Mouse (Mus musculus): ENCODE data around the gene Glis1. TPM values are rescaled to one million over a fixed set of nuclear protein-coding genes. Genes with fewer than 3 reads are reported as not detected.
"Not testable (repeated sequence)": the region's sequence is repeated elsewhere in the genome, so short reads cannot be mapped to it uniquely, and the experiment has no call there.

Glis1 gene
- polyA plus RNA-seq, 1 experiment from 2014 or later, result 2.5 TPM

- H3K36me3 ChIP-seq (replicated peaks), result no peaks in the 10 kb centered on the region
- H3K4me2 ChIP-seq, result no peak overlapping the region
- ATAC-seq (replicated peaks), result peak; percentile 40; the same call in 1 of the 2 replicates
- H3K9me3 ChIP-seq, result no peaks in the 10 kb centered on the region
- WGBS, result 14% methylated on average over 10 of the region's 10 CpGs
- no peaks in the 10 kb centered on the region for H3K27me3 ChIP-seq (replicated peaks)
- H3K9ac ChIP-seq, result no peak overlapping the region
- peaks cover 14% of the 10 kb centered on the region for H3K4me1 ChIP-seq
- H3K27ac ChIP-seq, result 0 out of 2 replicates have a peak overlapping the region, but pooled peaks have one; percentile 23
- H3K4me3 ChIP-seq, result no peak overlapping the region
Observed at GRCm38 (mm10) chr4:107597898-107598580, 163.6 kb downstream of the Glis1 start.

- peaks cover 14% of the 10 kb centered on the region for H3K4me1 ChIP-seq
- WGBS, result 90% methylated on average over 5 of the region's 5 CpGs
- H3K4me3 ChIP-seq; H3K27ac ChIP-seq; H3K9me3 ChIP-seq; H3K9ac ChIP-seq; H3K4me2 ChIP-seq; ATAC-seq (replicated peaks); H3K27me3 ChIP-seq (replicated peaks); H3K36me3 ChIP-seq (replicated peaks): not testable (repeated sequence)
Observed at GRCm38 (mm10) chr4:107598581-107598958, 164.2 kb downstream of the Glis1 start.

GRCm38 (mm10) chr4:107602284-107602683 is 167.9 kb downstream of the Glis1 start:
- no peak overlapping the region for H3K4me2 ChIP-seq
- 80% methylated on average over 7 of the region's 7 CpGs for WGBS
- H3K36me3 ChIP-seq (replicated peaks), result no peaks in the 10 kb centered on the region
- no peak for ATAC-seq (replicated peaks)
- H3K4me3 ChIP-seq, result no peak overlapping the region
- peaks cover 10% of the 10 kb centered on the region for H3K4me1 ChIP-seq
- no peaks in the 10 kb centered on the region for H3K9me3 ChIP-seq
- H3K9ac ChIP-seq, result no peak overlapping the region
- no peaks in the 10 kb centered on the region for H3K27me3 ChIP-seq (replicated peaks)
- H3K27ac ChIP-seq, result no peak overlapping the region

GRCm38 (mm10) chr4:107602787-107603186 is 168.4 kb downstream of the Glis1 start:
- 81% methylated on average over 14 of the region's 14 CpGs for WGBS
- no peak overlapping the region for H3K9ac ChIP-seq
- no peak overlapping the region for H3K27ac ChIP-seq
- no peaks in the 10 kb centered on the region for H3K36me3 ChIP-seq (replicated peaks)
- 0 out of 2 replicates have a peak, but pooled peaks have one; percentile 20 for ATAC-seq (replicated peaks)
- H3K4me1 ChIP-seq, result peaks cover 7% of the 10 kb centered on the region
- no peaks in the 10 kb centered on the region for H3K27me3 ChIP-seq (replicated peaks)
- H3K9me3 ChIP-seq, result no peaks in the 10 kb centered on the region
- no peak overlapping the region for H3K4me3 ChIP-seq
- no peak overlapping the region for H3K4me2 ChIP-seq

- Histone ChIP-seq H3K9ac (no peak overlapping the region), H3K9me3 (no peaks in the 10 kb centered on the region), H3K4me1 (peaks cover 3% of the 10 kb centered on the region), H3K4me2 (no peak overlapping the region), H3K36me3 (replicated peaks) (no peaks in the 10 kb centered on the region), H3K4me3 (no peak overlapping the region), H3K27ac (no peak overlapping the region), H3K27me3 (replicated peaks) (no peaks in the 10 kb centered on the region)
- ATAC-seq (replicated peaks), result no peak
- WGBS, result 73% methylated on average over 7 of the region's 7 CpGs
Observed at GRCm38 (mm10) chr4:107603208-107603607, 168.8 kb downstream of the Glis1 start.

DNA sequence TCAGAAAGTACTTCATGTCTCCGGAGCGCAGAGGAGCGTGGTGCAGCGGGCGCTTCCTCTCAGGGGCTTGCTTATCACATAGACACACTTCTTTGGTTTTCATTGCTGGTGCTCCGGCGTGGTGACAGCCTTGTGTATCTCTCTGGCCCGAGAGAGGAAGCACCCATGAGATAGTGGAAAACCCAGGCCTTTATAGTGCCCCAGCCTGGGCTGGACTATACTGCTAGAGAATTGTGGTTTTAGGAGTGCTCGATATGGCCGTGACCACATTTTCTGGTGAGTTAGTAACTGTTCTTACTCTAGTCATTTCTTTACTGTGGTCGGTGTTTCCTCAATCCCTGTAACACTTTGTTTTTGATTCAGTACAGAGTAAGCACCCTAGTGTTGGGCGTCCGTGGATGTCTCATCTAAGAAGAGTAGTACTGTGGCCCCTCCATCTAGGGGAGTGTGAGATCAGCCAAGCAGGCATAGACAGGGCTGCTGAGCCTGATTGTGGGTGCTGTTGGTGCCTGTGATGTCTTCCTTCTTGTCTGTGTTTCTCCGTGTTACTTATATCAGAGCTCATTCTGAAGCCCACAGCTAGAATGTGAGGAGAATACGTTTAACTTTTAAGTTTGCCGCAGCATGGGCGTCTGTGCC is 171.7 kb downstream of the Glis1 start:
- Histone ChIP-seq H3K9me3 (no peaks in the 10 kb centered on the region), H3K4me3 (no peak overlapping the region), H3K27me3 (replicated peaks) (no peaks in the 10 kb centered on the region), H3K36me3 (replicated peaks) (no peaks in the 10 kb centered on the region), H3K27ac (no peak overlapping the region), H3K4me2 (no peak overlapping the region), H3K4me1 (no peaks in the 10 kb centered on the region), H3K9ac (no peak overlapping the region)
- ATAC-seq (replicated peaks), result no peak
- 71% methylated on average over 17 of the region's 17 CpGs for WGBS

DNA sequence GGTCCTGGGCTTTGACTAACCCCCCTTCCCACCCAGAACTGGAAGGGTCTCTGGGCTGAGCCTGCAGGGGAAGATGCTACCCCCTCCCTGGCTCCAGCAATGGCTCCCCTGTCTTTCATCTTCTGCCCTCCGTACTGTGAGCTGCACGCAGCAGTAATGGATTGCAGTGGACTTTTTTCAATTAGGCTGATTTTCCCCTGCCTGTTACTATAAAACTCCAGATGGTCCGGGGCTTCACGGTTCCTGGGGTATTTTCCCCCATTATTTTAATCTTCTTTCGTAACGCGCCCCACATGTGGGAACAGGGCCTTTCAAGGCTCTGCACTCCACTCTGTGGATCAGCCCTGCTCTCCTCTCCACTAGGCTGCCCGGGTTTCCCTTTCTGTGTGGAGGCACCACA is 175.4 kb downstream of the Glis1 start:
- Histone ChIP-seq H3K4me3 (no peak overlapping the region), H3K9ac (no peak overlapping the region), H3K4me1 (no peaks in the 10 kb centered on the region), H3K27me3 (replicated peaks) (no peaks in the 10 kb centered on the region), H3K36me3 (replicated peaks) (no peaks in the 10 kb centered on the region), H3K4me2 (no peak overlapping the region), H3K9me3 (no peaks in the 10 kb centered on the region), H3K27ac (no peak overlapping the region)
- WGBS, result 59% methylated on average over 8 of the region's 8 CpGs
- no peak for ATAC-seq (replicated peaks)

GRCm38 (mm10) chr4:107611888-107612650 is 177.7 kb downstream of the Glis1 start:
- H3K36me3 ChIP-seq (replicated peaks), result no peaks in the 10 kb centered on the region
- H3K9ac ChIP-seq, result no peak overlapping the region
- no peak overlapping the region for H3K27ac ChIP-seq
- no peaks in the 10 kb centered on the region for H3K27me3 ChIP-seq (replicated peaks)
- H3K4me1 ChIP-seq, result no peaks in the 10 kb centered on the region
- no peak for ATAC-seq (replicated peaks)
- WGBS, result 72% methylated on average over 9 of the region's 9 CpGs
- H3K9me3 ChIP-seq, result no peaks in the 10 kb centered on the region
- H3K4me3 ChIP-seq, result no peak overlapping the region
- H3K4me2 ChIP-seq, result no peak overlapping the region

- Histone ChIP-seq H3K4me2 (no peak overlapping the region), H3K27ac (no peak overlapping the region), H3K4me1 (peaks cover 7% of the 10 kb centered on the region; the same call in 1 of the 2 replicates), H3K36me3 (replicated peaks) (no peaks in the 10 kb centered on the region), H3K4me3 (no peak overlapping the region), H3K9me3 (no peaks in the 10 kb centered on the region), H3K9ac (no peak overlapping the region), H3K27me3 (replicated peaks) (no peaks in the 10 kb centered on the region)
- WGBS, result 55% methylated on average over 6 of the region's 6 CpGs
- no peak for ATAC-seq (replicated peaks)
Observed at GRCm38 (mm10) chr4:107617596-107618230, 183.3 kb downstream of the Glis1 start.

- Histone ChIP-seq H3K4me2 (no peak overlapping the region), H3K9me3 (no peaks in the 10 kb centered on the region), H3K4me3 (no peak overlapping the region), H3K4me1 (peaks cover 7% of the 10 kb centered on the region; the same call in 1 of the 2 replicates), H3K27ac (no peak overlapping the region), H3K27me3 (replicated peaks) (no peaks in the 10 kb centered on the region), H3K36me3 (replicated peaks) (no peaks in the 10 kb centered on the region), H3K9ac (no peak overlapping the region)
- ATAC-seq (replicated peaks), result no peak
- 94% methylated on average over 7 of the region's 7 CpGs for WGBS
Observed at GRCm38 (mm10) chr4:107619487-107619886, 185.1 kb downstream of the Glis1 start.

GRCm38 (mm10) chr4:107621366-107621765 is 187.0 kb downstream of the Glis1 start:
- 70% methylated on average over 5 of the region's 5 CpGs for WGBS
- no peaks in the 10 kb centered on the region for H3K9me3 ChIP-seq
- no peak for ATAC-seq (replicated peaks)
- H3K9ac ChIP-seq, result no peak overlapping the region
- peaks cover 10% of the 10 kb centered on the region; the same call in 1 of the 2 replicates for H3K4me1 ChIP-seq
- H3K4me2 ChIP-seq, result no peak overlapping the region
- no peak overlapping the region for H3K4me3 ChIP-seq
- H3K36me3 ChIP-seq (replicated peaks), result no peaks in the 10 kb centered on the region
- H3K27ac ChIP-seq, result no peak overlapping the region
- no peaks in the 10 kb centered on the region for H3K27me3 ChIP-seq (replicated peaks)

- no peaks in the 10 kb centered on the region for H3K9me3 ChIP-seq
- no peak overlapping the region for H3K4me2 ChIP-seq
- no peak overlapping the region for H3K4me3 ChIP-seq
- no peak overlapping the region for H3K9ac ChIP-seq
- ATAC-seq (replicated peaks), result no peak
- peaks cover 10% of the 10 kb centered on the region; the same call in 1 of the 2 replicates for H3K4me1 ChIP-seq
- H3K27me3 ChIP-seq (replicated peaks), result no peaks in the 10 kb centered on the region
- no peaks in the 10 kb centered on the region for H3K36me3 ChIP-seq (replicated peaks)
- no peak overlapping the region for H3K27ac ChIP-seq
- 68% methylated on average over 6 of the region's 6 CpGs for WGBS
Observed at GRCm38 (mm10) chr4:107622296-107622695, 187.9 kb downstream of the Glis1 start.

Data from midbrain, embryonic 15.5 days (tissue).